Mouse (Mus musculus): Measurements from ENCODE around the gene Atp5h.
A peak's percentile ranks its signal among the peaks of the same experiment; 100 is the strongest.
"Not testable (repeated sequence)": the region's sequence is repeated elsewhere in the genome, so short reads cannot be mapped to it uniquely, and the experiment has no call there.

Gene Atp5h

DNA sequence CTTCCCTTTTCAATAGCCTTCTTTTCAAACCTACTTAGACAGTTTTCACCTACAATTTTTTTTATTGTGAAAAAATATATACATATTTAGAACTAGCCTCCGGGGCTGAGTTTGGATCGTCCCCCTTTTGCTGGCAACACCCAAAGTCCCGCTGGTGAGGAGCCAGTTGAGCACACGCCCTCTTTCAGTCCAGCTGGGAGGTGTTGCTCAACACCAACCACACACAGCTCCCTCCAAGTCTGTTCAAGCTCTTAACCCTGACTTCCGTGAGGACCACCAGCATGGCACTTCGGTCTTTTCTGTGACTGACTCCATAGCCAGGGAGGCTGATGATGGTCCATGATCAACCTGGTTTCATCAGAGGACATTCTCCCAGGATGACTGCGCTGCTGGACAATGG, 21.7 kb downstream of the Atp5h start:
- no peak for DNase-seq (ENCODE audit: low read depth, low spot score)

DNA sequence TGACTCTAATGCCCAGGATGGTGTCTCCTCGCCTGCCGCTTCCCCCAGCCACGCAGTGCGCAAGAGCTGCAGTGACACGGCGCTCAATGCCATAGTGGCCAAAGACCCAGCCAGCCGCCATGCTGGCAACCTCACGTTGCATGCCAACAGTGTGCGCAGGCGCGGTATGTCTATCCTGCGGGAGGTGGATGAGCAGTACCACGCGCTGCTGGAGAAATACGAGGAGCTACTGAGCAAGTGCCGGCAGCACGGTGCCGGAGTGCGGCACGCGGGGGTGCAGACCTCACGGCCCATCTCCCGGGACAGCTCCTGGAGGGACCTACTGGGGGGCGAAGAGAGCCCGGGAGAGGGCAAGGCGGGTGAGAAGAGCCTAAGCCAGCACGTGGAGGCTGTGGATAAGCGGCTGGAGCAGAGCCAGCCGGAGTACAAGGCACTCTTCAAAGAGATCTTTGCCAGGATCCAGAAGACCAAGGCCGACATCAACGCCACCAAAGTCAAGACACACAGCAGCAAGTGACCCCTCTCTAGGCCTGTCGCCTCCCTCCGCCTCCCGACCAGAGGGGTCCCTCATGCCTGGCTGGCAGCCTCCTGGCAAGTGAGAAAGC, 25.9 kb downstream of the Atp5h start:
- no peak for DNase-seq (ENCODE audit: low read depth, low spot score)

DNA sequence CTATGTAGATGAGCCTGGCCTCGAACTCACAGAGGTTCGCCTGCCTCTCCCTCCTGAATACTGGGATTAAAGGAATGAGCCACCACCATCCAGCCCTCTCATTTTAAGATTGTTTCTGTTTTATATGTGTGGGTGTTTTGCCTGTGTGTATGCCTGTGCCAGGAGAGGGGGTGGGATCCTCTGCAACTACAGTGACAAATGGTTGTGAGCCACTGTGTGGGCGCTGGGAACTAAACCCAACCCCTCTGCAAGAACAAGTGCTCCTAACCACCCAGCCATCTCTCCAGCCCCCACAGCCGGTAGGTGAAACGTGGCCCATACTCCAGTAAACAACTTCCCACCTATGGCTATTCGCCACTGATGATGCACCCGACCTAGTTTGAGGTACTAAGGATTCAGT, 28.4 kb downstream of the Atp5h start:
- DNase-seq (ENCODE audit: low read depth, low spot score): no peak

DNA sequence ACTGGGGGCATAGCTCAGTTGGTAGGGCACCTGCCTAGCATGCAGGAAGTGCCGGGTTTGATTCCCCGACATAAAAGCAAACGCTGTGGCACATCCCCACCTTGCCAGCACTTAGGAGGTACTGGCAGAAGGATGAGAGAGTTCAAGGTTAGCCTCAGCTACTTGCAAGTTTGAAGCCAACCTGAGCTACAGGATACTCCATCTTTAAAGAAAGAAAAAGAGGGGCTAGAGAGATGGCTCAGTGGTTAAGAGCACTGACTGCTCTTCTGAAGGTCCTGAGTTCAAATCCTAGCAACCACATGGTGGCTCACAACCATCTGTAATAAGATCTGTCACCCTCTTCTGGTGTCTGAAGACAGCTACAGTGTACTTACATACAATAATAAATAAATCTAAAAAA, 32.9 kb downstream of the Atp5h start:
- DNase-seq (ENCODE audit: low read depth, low spot score): not testable (repeated sequence)

DNA sequence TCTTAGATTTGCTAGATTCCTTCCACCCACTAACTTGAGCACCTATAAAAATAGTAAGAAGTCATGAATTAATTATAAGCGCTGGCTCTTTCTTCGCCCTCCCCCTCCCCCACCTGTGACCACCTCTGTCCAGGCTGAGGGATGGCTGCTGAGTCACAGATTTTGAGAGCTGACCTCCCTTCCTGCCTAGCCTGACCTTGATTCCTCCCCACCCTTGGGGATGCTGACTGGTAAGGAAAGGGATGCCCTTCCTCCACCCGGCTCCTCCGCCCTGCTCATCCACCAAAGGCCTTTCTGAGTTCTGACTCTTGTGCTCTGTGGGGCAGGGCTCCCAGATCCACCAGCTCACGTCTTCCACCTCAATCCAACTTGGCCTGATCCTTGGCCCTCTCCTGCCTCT, 35.2 kb downstream of the Atp5h start:
- no peak for DNase-seq (ENCODE audit: low read depth, low spot score)

DNA sequence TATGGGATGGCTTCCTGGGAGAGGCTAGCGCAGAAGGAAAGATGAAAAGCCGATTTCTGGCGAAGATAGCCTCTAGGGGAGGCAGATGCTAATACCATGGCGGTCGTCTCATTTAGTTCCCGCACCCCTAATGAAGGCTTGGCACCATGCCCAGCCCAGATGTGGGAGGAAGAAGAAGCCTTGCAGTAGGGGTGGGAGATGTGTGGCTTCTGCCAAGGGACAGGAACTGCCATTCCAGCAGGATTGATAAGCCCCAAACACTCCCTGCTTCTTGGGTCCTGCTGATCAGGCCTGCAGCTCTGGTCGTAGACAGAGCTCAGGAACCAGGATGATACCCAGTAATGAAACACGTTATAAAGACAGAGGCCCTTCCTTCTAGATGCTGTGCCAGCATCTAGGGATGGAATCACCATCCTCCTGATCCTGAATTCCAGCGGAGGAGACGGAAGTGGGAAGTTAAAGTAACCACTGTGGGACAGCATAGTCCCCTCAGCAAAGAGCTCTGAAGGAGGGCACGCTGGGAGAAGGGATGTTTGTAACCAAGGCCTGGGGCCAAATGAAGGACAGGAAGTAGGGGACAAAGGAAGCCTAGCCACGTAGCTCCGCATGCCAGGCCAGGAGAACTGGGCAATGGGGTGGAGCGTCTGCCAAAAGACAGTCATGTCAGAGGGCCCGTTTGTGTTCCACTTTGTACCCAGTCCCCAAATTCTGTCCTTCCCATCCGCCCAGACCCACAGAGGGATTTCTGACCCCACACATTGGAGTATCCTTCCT, 35.9 kb downstream of the Atp5h start:
- DNase-seq (ENCODE audit: low read depth, low spot score): no peak

DNA sequence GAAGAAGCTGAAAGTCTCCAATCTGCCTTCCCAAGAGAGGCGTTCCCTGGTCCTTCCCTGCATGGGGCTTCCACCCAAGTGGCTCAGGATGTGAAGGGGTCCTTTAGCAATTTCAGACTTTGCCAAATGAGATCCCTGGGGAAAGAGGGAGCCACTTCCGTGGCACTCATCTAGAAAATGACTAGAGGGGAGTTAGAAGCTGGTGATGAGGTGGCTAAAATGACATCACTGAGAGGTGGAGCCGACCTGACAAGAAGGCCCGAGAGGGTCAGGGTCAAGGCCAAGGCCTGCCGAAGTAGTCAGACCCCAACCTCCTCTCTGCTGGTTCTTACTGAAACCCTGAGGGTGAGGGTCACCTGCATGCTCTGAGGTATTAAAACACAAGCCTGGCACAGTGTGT, 36.9 kb downstream of the Atp5h start:
- DNase-seq (ENCODE audit: low read depth, low spot score): no peak

DNA sequence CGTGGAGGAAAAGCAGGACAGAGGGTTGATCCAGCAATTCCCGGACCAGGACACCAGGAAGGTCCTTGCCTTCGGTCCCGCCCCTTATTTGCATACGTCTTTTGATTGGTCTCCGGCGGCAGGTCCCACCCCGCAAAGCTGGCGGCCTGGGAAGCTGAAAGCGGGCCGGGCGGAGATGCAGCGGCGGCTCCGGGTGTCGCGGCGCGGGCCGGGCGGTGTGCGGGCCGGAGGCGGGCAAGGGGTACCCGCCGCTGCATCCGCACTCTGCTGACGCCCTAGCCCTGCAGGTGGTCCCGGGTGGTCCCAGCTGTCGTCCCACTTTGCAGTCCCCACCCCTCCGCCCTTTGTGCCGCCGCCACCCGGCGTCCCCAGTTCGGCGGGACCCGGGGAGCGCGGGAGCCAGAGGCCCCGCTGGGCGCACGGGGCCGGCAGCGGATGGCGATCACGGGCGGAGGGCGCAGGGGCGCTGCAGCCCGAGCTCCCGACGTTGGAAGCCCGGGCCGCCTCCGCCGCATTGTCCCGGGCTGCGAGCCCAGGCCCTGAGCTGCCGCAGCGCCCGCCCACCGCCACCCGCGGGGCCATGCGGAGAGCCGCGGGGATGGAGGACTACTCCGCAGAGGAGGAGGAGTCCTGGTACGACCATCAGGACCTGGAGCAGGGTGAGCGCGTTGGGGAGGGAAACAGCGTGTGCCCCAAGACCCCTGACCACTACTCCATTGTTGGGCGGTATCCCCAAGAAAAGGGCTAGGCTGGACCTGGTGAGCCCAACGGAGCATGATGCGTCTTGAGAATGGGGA, 37.8 kb downstream of the Atp5h start, which contains the start of gene Cdr2l:
Gene Cdr2l (plus strand): TSS at position 174 of the 797 bp plus-strand sequence.
- peak; percentile 72 for DNase-seq (ENCODE audit: low read depth, low spot score)

DNA sequence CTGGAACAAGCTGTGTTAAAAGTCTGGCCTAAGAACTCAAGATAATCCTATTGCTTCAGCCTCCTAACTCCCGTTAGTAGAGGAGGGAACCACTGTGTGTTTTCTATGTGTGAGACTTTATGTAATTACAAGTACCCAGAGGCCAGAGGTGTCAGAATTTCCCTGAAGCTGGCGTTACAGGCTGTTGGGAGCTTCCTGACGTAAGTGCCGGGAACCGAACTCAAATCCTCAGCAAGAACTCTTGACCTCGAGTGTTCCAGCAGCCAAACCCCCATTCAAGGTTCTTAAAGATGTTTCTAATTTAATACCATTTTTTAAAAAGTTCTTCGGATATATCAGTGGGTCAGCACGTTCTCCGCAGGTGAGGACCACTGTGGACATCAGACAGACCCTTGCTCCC, 38.5 kb downstream of the Atp5h start:
- no peak for DNase-seq (ENCODE audit: low read depth, low spot score)

DNA sequence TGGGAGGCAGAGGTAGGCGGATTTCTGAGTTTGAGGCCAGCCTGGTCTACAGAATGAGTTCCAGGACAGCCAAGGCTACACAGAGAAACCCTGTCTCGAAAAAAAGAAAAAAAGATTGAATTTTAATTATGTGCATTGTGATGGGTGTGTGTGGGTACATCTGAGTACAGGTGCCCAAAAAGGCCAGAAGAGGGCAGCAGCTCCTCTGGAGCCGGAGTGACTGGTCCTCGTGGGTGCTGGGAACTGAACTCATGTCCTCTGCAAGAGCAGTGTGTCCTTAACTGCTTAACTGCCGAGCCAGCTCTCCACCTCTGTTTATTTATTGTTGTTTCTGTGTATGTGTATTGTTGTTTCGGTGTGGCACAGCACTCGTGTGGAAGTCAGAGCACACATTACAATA, 41.9 kb downstream of the Atp5h start:
- DNase-seq (ENCODE audit: low read depth, low spot score): no peak

DNA sequence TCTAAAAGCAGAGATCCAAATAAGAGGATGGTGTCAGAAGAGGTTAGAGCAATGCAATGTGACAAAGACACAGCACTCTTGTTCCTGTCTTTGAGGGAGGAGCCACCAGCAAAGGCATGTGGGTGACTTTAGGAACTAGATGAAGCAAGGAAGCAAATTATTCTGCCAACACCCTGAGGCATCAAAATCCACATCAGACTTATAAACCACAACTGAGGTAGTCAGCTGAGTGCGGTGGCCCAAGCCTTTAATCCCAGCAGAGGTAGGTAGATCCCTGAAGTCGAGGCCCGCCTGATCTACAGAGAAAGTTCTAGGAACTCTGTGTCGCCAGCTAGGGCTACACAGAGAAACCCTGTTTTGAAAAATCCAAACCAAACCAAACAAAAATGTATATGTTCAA, 42.5 kb downstream of the Atp5h start:
- no peak for DNase-seq (ENCODE audit: low read depth, low spot score)

DNA sequence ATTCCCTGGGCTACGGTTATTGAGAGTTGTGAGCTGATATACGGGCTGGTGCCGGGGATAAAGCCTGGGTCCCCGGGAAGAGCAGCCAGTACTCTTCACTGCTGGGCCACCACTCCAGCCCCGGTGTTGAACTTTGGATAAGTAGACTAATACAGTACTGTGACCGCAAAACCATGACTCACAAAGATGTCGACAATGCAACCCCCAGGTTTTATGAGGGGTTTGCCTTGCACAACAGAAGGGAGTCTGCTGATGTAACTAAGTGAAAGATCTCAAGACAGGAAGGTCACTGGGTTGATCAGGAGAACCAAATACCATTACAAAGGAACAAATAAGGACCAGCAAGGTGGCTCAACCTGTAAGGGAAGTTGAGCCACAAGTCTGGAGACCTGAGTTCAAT, 43.0 kb downstream of the Atp5h start:
- no peak for DNase-seq (ENCODE audit: low read depth, low spot score)

DNA sequence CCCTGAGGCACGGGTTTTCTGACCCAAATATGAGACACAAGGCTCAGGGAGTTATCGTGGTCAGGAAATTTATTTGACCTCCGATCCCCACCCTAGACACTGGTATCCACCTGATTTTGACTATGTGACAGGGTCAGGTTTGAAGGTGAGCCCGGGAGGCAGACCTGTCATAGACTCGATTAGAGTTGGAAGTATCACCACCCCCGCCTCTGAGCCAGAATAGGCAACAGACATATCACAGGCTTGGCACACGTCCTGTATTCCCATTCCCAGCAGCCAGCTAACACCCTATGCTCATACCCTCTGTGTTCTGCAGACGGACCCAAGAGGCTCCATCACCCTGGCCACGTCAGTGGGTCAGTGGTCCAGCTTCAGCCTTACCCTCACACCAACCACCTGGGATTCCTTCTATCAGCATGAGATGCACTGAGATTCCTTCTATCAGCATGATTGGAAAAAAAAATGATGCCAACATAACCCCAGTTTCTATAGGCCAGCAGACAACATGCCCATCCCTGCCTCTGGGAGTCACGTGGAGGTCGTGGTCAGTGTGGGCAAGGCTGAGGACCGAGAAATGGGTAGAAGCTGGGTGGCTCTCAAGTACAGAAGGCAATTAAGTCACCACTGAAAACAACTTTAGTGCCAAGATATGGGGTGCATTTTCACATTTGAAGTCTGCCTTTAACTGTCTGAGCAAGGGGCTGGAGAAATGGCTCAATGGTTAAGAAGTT, 44.9 kb downstream of the Atp5h start:
- no peak for DNase-seq (ENCODE audit: low read depth, low spot score)

DNA sequence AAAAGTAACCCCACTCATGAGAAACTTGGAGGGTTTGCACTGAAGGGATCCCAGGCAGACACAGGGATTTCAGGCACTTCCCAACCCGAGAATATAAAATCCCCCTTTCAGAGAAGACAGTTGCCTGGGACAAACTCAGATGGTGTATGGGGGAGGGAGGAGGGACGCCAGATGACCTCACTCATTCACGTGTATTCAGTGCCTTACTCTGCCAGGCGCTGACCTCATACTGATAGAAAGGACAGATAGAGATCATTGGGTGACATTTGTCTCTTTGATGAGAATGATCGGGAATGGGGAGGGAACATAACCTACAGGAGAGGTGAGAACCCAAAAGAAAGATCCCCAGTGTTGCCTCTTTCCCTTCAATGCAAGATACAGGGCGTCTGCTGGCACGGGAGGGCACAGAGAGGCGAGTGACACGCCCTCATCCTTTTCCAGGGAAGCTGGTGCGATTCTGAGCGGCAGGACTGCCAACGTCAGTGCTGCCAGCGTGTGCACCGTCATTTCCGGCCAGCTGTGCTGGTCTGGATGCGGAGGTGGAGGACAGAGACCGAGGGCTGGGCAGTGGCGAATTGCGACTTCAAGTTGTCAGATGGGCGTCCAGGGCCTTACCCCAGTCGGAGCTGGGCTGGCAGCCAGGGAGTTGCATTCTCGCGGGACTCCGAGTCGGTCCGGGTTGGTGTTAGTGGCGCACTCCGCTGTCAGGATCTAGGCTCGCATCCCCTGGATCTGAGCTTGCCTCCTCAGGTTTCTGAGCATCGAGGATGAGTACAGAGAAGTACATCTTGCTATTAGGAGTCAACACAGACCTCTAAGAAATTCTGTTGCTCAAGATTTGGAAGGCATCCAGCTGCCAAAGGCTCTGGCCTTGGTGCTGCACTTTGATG, 45.7 kb downstream of the Atp5h start:
- peak; percentile 75 for DNase-seq (ENCODE audit: low read depth, low spot score)

DNA sequence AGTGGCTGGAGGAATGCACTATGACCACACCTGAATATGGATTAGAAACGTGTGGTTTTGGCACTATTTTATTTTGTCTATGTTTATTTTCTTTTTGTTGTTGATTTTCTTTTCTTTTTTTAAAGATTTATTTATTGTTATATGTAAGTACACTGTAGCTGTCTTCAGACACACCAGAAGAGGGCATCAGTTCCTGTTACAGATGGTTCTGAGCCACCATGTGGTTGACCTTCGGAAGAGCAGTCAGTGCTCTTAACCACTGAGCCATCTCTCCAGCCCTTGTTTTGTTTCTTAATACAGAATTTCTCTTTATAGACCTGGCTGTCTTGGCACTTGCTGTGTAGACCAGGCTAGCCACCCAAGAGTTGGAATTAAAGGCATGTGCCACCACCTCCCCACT, 47.0 kb downstream of the Atp5h start:
- DNase-seq (ENCODE audit: low read depth, low spot score): no peak

DNA sequence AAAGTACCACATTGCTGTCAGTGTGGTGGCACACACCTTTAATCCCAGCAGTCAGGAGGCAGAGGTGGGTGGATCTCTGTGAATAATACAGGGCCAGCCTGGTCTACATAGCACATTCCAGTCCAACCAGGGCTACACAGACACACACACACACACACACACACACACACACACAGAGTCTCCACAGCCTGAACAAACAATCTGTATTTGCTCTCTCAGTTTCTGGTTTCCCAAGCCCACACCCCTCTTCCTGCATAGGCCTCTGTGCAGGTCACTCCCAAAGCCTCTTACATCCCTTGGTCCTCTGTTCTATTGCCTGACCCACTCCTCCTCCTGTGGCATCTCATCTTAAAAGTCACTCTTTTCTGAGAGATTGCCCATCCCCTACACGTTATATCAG, 47.7 kb downstream of the Atp5h start:
- DNase-seq (ENCODE audit: low read depth, low spot score): no peak

DNA sequence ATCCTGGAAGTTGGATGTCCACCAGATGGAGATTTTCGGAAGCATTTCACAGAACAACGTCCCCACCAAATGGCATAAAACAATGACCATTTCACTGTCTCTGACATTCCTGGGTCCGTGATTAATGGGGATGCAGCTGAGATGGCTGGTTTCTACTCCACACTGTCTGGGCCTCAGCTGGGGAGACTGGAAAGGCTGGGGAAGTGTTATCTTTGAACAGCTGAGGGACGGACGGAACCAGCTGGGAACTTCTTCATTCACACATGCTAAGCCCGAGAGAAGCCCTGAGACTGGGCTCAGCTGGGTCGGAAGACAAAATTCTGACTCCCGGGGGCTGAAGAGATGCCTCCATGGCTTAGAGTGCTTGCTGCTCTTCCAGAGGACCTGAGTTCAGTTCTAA, 48.4 kb downstream of the Atp5h start:
- DNase-seq (ENCODE audit: low read depth, low spot score): no peak

DNA sequence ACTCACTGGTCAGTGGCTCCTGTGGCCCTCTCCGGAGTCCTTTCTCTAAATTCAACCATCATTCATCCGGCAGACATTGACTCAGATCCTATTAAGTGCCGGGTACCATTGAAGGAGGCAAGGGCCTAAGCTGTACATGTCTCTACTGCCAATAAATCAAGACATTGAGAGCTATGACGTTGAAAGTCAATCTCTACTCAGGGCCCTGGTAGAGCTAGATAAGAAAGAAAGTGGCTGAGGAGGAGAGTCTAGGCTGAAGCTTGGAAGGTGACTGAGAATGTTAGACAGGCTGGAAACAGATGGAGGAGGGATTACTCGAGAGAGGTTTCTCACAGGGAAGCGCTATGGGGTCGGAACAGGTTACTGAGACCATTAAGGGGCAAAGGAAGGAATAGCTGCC, 49.4 kb downstream of the Atp5h start:
- DNase-seq (ENCODE audit: low read depth, low spot score): no peak

DNA sequence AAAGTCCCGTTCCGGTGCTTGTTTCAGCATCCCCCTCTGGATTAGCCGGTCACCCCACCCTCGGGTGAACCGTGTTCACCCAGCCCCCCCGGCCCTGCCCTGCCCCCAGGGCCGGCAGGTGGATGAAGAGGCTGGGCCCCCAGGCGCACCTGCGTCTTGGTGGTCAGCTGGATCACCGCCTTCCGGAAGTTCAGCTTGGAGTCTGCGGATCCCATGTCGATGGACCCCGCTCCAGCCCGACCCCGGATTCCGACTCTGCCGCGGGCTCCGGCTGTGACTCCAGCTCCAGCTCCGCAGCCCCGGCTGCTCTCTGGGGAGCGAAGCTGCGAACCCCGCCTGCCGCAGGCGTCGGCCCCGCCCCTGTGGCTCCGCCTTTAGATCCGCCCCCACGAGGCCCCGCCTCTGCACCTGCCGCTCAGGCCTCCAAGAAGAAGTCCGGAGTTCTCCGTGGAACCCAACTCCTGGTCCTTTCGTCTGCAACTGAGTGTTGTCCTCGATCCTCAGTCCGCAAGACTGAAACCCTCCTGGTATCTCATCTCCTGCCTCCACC, 52.3 kb downstream of the Atp5h start, which contains the start of gene Hid1:
Gene Hid1 (minus strand): TSS at position 362 of the 550 bp plus-strand sequence.
- peak; percentile 80 for DNase-seq (ENCODE audit: low read depth, low spot score)

DNA sequence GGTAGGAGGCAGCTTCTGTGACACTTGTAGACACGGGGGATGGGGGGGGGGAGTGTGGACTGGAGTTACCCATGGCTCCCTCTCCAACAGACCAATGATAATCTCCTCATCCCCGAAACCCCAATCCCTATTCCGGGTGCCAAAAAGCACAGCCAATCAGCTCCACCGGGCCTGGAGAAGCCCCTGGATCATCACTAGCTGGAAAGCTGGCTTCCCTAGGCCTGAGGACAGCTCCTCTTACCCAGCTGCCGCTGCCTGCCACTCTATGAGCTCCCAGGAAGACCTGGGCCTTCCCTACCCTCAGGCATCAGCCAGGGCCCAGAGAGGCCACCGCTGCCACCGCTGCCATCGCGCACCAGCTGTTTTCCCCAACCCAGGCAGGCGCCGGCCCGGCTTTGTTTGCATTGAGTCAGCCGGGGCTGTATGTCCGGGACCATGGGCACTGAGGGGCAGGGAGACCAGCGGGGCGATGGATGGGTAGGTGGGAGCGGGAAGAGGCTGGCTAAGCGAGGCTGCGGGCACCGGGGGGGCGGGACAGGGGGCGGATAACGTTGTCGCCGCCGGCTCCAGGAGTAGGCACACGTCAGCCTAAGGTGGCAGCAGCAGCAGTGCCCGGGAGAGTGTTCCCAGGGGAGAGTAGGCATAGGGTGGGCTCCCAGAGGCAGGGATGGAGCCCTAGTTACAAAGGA, 52.9 kb downstream of the Atp5h start:
- peak; percentile 80 for DNase-seq (ENCODE audit: low read depth, low spot score)

Data from telencephalon, adult 2 months (tissue).